Mouse (Mus musculus): ENCODE measurements around the gene Cel.
A peak's percentile ranks its signal among the peaks of the same experiment; 100 is the strongest.

Cel gene

GRCm38 (mm10) chr2:28563303-28563702 is at the start of gene Cel:
Gene Cel (minus strand): TSS chr2:28563403.
- no peak for DNase-seq (ENCODE audit: low spot score in 2 of 2)

GRCm38 (mm10) chr2:28612436-28613063 is 49.3 kb upstream of the Cel start:
- peak in 1 of 2 experiments; percentile 60 for DNase-seq (ENCODE audit: low spot score in 2 of 2)

- DNase-seq (ENCODE audit: low spot score in 2 of 2) = peak in 1 of 2 experiments; percentile 59
Observed at GRCm38 (mm10) chr2:28611407-28611787, 48.2 kb upstream of the Cel start.

GRCm38 (mm10) chr2:28610716-28611406 is 47.7 kb upstream of the Cel start:
- DNase-seq (ENCODE audit: low spot score in 2 of 2) = no peak

GRCm38 (mm10) chr2:28609851-28610250 is 46.6 kb upstream of the Cel start:
- DNase-seq (ENCODE audit: low spot score in 2 of 2) = peak in 1 of 2 experiments; percentile 59

- peak in 1 of 2 experiments; percentile 67 for DNase-seq (ENCODE audit: low spot score in 2 of 2)
Observed at GRCm38 (mm10) chr2:28607341-28608165, 44.4 kb upstream of the Cel start.

- DNase-seq (ENCODE audit: low spot score in 2 of 2) = peak in 1 of 2 experiments; percentile 63
Observed at GRCm38 (mm10) chr2:28606601-28607340, 43.6 kb upstream of the Cel start.

- peak in 1 of 2 experiments; percentile 65 for DNase-seq (ENCODE audit: low spot score in 2 of 2)
Observed at GRCm38 (mm10) chr2:28605789-28606541, 42.8 kb upstream of the Cel start.

- DNase-seq (ENCODE audit: low spot score in 2 of 2) = no peak
Observed at GRCm38 (mm10) chr2:28603542-28603941, 40.3 kb upstream of the Cel start.

GRCm38 (mm10) chr2:28601720-28602590 is 38.8 kb upstream of the Cel start:
- peak; percentile 88 for DNase-seq (ENCODE audit: low spot score in 2 of 2)

GRCm38 (mm10) chr2:28599569-28599900 is 36.3 kb upstream of the Cel start:
- DNase-seq (ENCODE audit: low spot score in 2 of 2) = peak in 1 of 2 experiments; percentile 70

GRCm38 (mm10) chr2:28598692-28599568 is 35.7 kb upstream of the Cel start:
- DNase-seq (ENCODE audit: low spot score in 2 of 2) = peak in 1 of 2 experiments; percentile 71

- DNase-seq (ENCODE audit: low spot score in 2 of 2) = peak; percentile 64 to 72
Observed at GRCm38 (mm10) chr2:28597733-28598547, 34.7 kb upstream of the Cel start.

- DNase-seq (ENCODE audit: low spot score in 2 of 2) = peak; percentile 71 to 84
Observed at GRCm38 (mm10) chr2:28596998-28597397, 33.8 kb upstream of the Cel start.

- DNase-seq (ENCODE audit: low spot score in 2 of 2) = peak in 1 of 2 experiments; percentile 68
Observed at GRCm38 (mm10) chr2:28596021-28596420, 32.8 kb upstream of the Cel start.

- DNase-seq (ENCODE audit: low spot score in 2 of 2) = peak; percentile 84 to 93
Observed at GRCm38 (mm10) chr2:28592809-28593208, 29.6 kb upstream of the Cel start.

GRCm38 (mm10) chr2:28591479-28591878 is 28.3 kb upstream of the Cel start:
- no peak for DNase-seq (ENCODE audit: low spot score in 2 of 2)

GRCm38 (mm10) chr2:28588574-28588973 is 25.4 kb upstream of the Cel start:
- no peak for DNase-seq (ENCODE audit: low spot score in 2 of 2)

Measured in spleen, postnatal 4 days (tissue).